Mouse (Mus musculus) kidney, adult 2 months (tissue): ENCODE measurements around the gene Tubgcp5.
A peak's percentile ranks its signal among the peaks of the same experiment; 100 is the strongest.

Experiments used
- CTCF ChIP-seq: fragments of 200-500 bp; conservative IDR thresholded peaks from 2 replicates; pipeline ENCODE4 v1.5.1; 2011; ENCODE audit warnings: low read depth, mild to moderate bottlenecking, control low read depth, low read length, moderate library complexity, mixed read lengths; ENCODE audit not compliant: insufficient read depth, insufficient read length
- POLR2A ChIP-seq: fragments of 200-500 bp; IDR thresholded peaks from one replicate; pipeline ENCODE4 v1.6.1; 2011; ENCODE audit warnings: low read depth, low read length, control low read depth

DNA sequence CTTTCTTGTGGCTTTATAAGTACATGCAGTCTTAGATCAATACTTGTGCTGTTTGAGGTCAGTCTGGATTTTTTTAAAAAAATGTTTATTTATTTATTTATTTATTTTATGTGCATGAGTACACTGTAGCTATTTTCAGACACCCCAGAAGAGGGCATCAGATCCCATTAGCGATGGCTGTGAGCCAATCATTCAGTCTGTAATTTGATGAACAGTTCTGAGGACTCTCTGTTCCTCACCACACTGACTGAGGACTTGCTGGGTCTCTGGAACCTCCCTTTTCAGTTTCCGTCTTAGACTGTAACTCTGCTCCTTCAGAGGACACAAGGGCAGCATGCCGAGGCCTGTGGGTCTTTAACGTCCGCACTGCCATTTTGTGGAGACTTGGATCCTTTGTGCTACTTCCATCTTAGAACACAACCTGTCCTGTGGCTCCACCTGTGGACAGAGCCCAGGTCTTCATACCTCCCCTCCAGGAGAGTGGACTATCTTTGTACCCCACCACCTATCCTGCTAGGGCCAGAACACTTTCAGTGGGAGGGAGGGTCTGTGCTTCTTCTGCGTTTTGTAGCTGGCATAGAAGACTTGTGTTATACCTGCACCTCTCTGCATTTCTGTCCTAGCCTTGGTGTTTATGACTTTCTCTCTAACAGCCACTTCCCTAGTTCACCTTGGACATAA lies 76.5 kb downstream of the Tubgcp5 start:
- no peak for TF ChIP-seq POLR2A
- 0 out of 2 replicates have a peak, but pooled peaks have one; percentile 4 for TF ChIP-seq CTCF
